Mouse (Mus musculus) right cerebral cortex, postnatal 14 days (tissue): Measurements from ENCODE around the gene Bloc1s3.
"Not testable (repeated sequence)": the region's sequence is repeated elsewhere in the genome, so short reads cannot be mapped to it uniquely, and the experiment has no call there.

Source experiments
- DNase-seq: peaks from one replicate; pipeline ENCODE4 v3.0.0; 2022

Gene Bloc1s3

GRCm38 (mm10) chr7:19512353-19512752, 4.2 kb upstream of the Bloc1s3 start:
- DNase-seq, result no peak

- DNase-seq, result not testable (repeated sequence)
Measured at GRCm38 (mm10) chr7:19511934-19512333, 3.8 kb upstream of the Bloc1s3 start.

GRCm38 (mm10) chr7:19509786-19510185, 1.6 kb upstream of the Bloc1s3 start:
- DNase-seq, result no peak

DNA sequence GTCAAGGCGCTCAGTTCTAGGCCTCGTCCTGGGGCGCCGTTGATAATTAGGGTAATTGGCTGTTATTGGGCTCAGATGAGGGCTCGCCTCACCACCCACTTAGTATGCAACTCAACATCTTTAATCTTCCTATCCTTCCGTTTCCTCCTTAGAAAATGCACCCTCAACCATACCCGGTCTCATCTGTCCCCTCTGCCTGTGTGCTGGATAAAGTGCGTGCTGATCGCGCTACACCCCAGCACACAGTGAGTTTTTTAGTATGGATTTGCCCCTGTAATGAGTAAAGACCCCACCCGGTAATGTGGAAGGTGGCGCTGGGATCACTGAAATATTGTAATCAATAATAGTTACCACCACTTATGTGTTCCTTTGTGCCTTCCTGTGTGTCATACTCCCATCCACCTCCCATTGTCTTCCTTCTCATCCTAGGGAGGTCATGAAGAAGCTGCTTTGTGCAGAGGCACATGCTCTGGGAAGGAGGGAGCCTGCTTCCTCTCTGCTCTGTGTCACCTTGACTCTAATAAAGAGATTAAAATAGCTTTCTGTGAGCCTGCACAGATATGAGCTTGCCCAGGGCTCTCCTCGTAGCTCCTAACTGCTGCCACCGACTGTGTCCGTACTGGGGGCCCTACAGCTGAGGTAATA, 879 bp upstream of the Bloc1s3 start:
- DNase-seq, result no peak

DNA sequence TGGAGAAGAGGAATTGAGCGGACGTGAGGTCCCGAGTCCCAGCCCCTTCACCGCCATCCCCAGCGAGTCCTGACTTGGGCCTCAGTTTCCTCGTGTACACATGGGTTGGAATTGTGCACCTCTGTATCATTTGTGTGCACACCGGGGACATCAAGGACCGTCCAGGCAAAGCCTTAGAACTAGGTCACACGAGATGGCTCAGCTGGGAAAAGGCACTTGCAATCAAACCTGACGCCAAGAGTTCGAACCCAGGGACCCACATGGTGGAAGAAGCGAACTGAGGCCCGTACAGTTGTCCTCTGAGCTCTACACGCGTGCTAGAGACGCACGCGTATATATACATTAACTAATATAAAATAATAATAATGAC, 570 bp downstream of the Bloc1s3 start:
- no peak for DNase-seq

DNA sequence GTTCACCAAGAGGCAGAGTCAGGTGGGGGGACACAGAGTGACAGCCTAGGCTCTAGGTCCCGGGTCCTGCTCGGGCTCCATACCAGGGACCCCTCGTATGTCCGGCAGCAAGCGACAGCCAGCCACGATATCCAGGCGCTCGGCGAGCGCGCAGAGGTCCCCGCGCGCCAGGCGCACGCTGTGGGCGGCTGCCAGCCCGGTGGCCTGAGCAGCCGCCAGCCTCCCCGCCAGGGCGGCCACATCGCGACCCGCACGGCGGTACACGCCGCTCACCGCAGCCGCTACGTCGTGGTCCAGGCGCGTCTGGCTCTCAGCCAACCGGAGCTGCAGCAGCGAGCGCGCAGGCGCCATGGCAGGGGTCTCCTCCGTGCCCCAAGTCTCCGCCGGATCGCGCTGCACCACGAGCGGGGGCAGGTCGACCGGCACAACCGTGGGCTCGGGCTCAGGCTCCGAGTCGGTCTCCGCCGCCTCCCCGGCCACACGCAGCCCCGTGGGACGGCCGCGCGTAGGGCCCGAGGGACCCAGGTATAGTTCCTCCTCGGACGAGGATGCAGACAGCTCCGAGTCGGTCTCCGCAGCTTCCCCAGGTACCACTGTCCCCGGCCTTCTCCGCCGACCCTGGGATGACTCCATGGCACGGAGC, 1.1 kb downstream of the Bloc1s3 start:
- peak; percentile 76 for DNase-seq

DNA sequence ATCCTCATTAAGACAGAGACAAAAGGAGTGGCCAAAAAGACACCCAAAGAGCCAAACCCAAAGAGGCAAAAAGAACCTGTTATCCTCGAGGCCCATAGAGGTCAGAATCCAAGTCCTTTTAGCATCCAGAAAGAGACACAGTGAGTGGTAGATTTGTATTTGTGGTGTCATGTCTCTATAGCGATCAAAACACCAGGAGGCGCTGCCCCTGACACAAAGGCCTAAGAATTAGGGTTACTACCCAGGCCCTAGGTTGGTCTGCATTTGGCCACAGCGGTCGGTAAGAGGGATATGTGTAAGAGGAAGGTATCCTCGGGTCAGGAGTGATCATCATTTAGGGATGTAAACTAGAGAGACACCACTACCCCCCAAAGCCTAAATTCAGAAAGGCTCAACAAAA, 1.8 kb downstream of the Bloc1s3 start:
- no peak for DNase-seq

DNA sequence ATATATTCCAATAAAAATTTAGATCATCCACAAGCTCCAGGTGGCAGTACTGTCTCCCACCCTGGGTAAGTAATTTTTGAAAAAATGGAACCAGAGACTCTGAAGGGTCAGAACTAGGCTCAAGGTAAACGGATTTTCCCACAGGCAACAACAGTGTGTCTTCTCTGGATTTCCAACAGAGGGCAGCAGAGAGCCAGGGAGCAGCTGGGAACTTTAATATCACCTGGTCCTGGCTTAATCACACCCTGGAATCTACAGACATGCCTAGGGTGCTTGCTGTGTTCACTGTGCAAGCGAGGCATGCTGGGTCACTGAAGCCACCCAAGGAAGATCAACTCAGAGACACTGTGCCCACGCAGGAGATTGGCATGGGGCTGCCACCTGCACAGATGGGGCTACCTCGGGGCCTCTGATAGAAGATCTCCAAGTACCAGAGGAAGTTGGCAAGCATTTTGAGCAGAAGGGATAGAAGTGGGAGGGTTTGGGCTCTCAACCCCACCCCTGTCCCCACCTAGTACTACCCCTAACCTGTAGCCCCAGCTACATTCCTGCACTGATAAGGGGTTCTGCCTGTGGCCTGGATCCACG, 4.6 kb downstream of the Bloc1s3 start:
- DNase-seq, result no peak

- no peak for DNase-seq
Measured at GRCm38 (mm10) chr7:19501658-19502057, 6.5 kb downstream of the Bloc1s3 start.

- DNase-seq, result no peak
Measured at GRCm38 (mm10) chr7:19500420-19501363, 7.5 kb downstream of the Bloc1s3 start.

GRCm38 (mm10) chr7:19498326-19498725, 9.8 kb downstream of the Bloc1s3 start:
- no peak for DNase-seq

- DNase-seq, result no peak
Measured at GRCm38 (mm10) chr7:19496214-19496555, 12.0 kb downstream of the Bloc1s3 start.

DNA sequence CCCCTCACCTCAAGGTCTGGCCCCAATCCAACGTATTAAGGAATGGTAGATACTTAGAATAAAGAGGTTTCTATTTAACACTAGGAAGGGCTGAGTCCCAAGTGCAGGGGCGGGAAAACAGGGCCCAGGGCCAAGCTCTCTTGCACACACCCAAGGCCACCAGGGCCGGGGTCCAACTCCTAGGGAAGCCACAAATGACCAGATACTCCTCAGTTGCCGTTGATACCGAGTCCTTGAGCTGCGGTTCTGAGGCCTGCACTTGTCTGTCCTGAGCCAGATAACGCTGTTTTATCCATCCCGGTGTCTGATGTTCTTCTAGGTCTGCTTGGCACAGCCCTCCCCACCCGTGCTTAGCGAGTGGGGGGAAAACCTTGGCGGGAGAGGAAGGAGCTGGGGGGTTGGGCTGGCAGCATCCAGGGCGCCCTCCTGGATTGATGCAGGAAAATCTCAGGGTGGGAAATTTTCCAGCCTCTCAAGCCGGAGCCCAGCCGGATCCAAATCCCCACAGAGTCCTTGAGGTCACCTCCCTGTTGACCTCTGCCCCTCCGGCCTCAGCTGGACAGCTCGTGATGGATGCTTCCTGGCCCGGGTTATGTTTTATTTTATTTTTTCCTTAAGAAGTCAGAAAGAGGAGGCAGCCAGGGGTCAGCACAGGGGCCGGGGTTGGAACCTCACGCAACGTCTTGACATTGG, 12.5 kb downstream of the Bloc1s3 start:
- DNase-seq, result no peak

DNA sequence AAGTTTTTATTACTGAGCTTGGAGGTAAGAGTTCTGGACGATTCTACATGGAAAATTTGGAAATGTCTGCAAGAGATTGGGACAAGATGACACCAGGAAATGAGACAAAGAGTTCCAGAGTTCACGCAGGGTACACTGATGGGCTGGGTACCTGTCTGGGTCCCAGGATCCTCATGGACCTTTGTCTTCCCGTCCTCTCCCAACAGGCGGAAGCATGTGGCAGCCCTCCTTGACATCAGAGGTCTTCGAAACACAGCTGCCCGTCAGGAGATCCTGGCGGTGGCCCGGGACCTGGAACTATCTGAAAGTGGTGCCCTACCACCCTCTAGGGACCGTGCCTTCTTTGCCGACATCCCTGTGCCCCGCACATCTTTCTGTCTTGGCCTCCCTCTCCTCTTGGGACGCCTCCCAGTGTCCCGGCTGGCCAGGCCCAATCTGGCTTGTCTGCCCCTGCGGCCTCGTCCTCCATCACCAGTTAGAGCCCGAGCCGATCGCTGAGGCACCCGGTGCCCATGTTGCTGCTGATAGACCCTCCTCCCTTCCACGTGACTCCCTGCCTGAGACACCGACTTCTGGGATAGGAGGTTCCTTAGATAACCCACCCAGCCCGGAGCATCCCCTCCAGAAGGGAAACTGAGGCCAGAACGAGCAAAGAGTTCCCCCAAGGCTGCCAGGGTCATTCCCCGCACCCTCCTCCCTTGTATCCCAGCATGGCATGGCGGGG, 13.3 kb downstream of the Bloc1s3 start:
- no peak for DNase-seq

DNA sequence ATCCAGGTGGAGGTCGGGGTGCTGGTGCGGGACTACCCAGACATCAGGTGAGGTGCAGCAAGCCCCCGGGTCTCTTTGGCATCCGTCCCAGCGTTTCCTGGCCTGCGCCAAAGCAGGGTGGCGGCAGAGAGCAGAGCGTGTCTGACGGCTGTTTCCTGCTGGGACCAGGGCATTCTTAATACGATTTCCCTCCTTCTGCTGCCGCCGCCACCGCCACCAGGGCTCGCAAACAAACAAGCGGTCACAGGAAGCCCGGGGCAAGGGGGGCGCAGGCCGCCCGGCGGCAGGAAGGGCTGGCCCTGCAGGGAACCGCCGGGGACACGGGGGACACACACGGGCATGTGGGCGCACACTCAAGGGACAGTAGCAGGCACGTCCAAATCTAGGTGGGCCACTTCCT, 16.4 kb downstream of the Bloc1s3 start:
- no peak for DNase-seq

DNA sequence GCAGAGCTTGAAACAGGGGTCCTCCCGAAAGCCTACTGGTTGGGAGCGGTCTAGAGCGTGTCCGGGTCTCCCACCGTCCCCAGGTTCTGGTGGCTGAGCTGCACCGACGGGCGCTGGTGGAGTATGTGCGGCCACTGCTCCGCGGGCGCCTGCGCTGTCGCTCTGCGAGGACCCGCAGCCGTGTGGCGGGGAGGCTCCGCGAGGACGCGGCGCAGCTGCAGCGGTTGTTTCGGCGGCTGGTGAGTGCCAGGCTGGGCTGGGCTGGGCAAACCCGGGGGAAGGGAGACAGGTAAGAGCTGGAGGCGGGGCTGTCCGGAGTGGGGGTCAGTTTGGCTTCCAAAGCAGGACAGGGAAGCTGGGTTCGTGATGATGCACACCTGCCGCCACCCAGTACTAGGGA, 18.6 kb downstream of the Bloc1s3 start:
- peak; percentile 34 for DNase-seq

DNA sequence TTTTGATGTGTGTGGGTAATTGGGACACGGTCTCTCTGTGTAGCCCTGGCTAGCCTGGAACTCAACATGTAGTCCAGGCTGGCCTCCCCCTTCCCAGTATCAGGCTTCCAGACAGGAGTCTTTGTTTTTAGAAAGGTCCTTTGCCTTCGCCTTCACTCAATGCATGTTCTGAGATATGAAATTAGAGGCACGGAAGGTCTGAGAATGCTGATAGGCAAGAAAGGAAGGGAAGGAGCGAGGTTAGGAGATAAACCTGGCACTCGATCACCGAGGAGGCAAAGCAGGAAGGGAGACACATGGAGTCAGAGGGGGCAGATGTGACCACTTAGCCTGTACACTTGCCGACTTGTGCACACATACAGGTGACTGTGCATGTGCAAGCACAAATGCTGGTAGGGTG, 21.6 kb downstream of the Bloc1s3 start:
- no peak for DNase-seq

GRCm38 (mm10) chr7:19485488-19485887, 22.7 kb downstream of the Bloc1s3 start:
- DNase-seq, result no peak

GRCm38 (mm10) chr7:19483281-19483680, 24.9 kb downstream of the Bloc1s3 start:
- no peak for DNase-seq

DNA sequence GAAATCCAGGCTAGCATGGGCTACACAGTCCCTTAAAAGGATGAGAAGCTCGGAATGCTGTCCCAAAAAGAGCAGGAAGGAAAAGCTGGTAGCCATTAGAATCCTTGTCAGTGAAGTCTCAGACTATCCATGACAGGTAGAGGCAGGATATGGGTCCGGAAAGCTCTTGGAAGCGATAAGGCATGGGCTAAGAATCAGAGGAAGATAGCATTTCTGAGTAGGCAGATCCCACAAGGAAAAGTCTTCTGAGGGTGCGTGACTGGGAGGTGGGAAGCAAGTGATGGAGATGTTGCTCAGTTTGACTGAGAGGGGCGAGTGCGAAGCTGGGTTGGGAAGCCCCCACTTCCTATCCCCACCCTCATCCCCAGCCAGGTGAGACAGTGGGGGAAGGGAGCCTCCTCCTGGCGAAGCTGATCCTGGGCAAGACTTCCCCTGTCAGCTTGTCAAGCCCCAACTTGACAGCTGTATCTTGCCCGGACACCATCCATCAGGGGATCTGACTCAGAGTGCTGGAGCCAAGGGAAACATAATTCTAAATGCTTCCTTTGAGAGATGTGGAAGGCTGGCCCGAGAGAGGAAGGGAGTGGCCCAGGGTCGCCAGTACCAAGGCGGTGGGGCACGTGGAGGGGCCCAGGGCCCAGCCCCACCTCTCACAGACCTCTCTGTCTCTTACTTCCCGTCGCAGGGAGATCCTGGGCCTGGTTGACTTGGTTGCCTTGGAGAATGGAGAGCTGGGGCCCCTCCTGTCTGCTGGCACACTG, 30.4 kb downstream of the Bloc1s3 start:
- no peak for DNase-seq

DNA sequence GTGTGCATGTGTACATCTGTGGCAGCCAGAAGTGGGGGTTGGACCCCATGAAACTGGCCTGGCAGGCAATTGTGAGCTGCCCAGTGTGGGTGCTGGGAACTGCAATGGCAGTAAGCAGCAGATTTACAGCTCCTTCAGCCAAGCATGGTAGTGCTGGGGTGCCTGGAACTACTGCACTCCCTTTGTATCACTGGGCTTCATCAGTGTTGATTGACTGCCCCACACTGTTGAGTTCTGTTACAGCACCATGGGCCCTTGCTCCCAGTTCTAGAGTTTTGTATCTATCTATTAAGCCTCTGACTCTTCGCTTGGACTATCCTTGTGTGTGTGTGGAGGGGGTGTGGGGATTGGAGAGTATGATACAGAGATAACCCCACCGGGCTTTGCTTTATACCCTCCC, 31.1 kb downstream of the Bloc1s3 start:
- DNase-seq, result no peak
